Mouse (Mus musculus): Measurements from ENCODE around the gene Fam50a. TPM values are rescaled to one million over a fixed set of nuclear protein-coding genes. Genes with fewer than 3 reads are reported as not detected.
A peak's percentile ranks its signal among the peaks of the same experiment; 100 is the strongest.

Fam50a gene
- polyA plus RNA-seq, 1 experiment from 2014 or later, result 28.8 TPM

DNA sequence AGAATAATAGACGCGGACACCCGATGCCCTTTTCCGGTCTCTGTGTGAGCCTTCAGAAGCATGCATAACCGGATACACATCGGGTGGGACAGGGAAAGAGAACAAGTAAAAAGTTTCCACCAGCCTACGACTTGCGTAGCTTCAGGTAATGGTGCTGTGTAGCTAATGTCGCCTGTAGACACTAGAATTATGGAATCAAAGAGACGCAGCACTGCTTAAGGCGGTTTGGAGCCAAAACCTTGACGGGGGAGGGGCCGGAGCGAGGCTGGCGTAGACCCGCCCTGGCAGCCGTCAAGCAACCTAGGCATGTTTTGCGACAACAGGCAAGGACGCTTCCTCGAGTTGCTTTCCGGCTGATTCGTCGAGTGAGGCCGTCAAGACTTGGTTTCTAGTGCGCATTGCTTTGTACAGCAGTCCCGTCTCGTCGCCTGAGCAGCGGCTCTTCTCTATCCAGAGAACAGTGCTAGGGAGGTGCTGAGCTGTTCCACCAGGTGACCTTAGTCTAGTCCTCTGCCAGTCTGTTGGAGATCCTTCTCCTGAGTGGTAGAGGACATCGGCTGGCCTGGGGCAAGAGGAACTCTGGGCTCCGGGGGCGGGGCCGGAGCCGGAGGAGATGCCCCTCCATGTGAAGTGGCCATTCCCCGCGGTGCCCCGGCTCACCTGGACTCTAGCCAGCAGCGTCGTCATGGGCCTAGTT, 30.3 kb upstream of the Fam50a start:
- peak overlapping the region; percentile 95 for H3K27ac ChIP-seq (replicated peaks)
- peak; percentile 54 for ATAC-seq (ENCODE audit: insufficient read depth)
- no peaks in the 10 kb centered on the region for H3K27me3 ChIP-seq

DNA sequence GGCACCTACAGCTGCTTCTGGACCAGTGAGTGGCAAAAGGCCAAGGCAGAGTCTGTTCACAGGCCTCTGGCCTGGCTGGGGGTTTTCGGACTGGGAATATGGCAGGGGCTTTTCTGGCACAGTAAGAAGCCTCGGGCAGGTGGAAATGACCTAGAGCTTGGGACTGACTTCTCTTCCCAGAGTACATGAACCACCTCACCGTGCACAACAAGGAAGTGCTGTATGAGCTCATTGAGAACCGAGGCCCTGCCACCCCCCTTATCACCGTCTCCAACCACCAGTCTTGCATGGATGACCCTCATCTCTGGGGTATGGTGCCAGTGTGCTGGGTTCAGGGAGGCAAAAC, 29.8 kb upstream of the Fam50a start:
- Histone ChIP-seq H3K4me3 (replicated peaks) (peak overlapping the region; percentile 66), H3K27me3 (no peaks in the 10 kb centered on the region), H3K4me2 (peak overlapping the region; percentile 83), H3K9me3 (replicated peaks) (no peaks in the 10 kb centered on the region), H3K4me1 (replicated peaks) (peaks cover 35% of the 10 kb centered on the region), H3K9ac (peak overlapping the region; percentile 74), H3K36me3 (replicated peaks) (no peaks in the 10 kb centered on the region), H3K27ac (replicated peaks) (peak overlapping the region; percentile 95)
- ATAC-seq (ENCODE audit: insufficient read depth), result no peak
- 22% methylated on average over 5 of the region's 5 CpGs for WGBS (ENCODE audit: insufficient replicate concordance)

More for the DNA sequence above, 30.3 kb upstream of the Fam50a start:
- no peaks in the 10 kb centered on the region for H3K9me3 ChIP-seq (replicated peaks)
- WGBS (ENCODE audit: insufficient replicate concordance), result 19% methylated on average over 39 of the region's 39 CpGs
- H3K4me2 ChIP-seq, result peak overlapping the region; percentile 83
- H3K4me1 ChIP-seq (replicated peaks), result peaks cover 35% of the 10 kb centered on the region
- no peaks in the 10 kb centered on the region for H3K36me3 ChIP-seq (replicated peaks)
- peak overlapping the region; percentile 74 for H3K9ac ChIP-seq
- H3K4me3 ChIP-seq (replicated peaks), result peak overlapping the region; percentile 66

DNA sequence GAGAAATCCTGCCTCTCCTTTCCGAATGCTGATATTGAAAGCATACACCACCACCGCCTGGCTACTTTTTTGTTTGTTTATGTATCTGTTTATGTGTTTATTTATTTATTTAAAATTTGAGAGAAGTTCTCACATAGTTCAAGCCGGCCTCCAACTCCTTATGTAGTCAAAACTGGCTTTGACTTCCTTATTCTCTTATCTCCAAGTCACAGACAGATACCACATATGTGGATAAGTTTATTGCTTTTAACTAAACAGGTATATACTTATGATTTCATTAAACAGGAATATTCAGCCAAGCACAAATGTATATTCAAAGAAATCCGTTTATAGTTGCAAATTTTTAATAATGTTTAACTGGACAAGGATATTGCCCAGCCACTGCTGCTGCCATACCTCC, 19.4 kb upstream of the Fam50a start:
- Histone ChIP-seq H3K9me3 (replicated peaks) (no peaks in the 10 kb centered on the region), H3K36me3 (replicated peaks) (0 out of 2 replicates have a peak, but pooled peaks cover 11% of the 10 kb centered on the region), H3K27ac (replicated peaks) (no peak overlapping the region), H3K27me3 (no peaks in the 10 kb centered on the region), H3K4me3 (replicated peaks) (no peak overlapping the region), H3K4me2 (no peak overlapping the region), H3K4me1 (replicated peaks) (peaks cover 7% of the 10 kb centered on the region; the same call in 1 of the 2 replicates), H3K9ac (no peak overlapping the region)
- no peak for ATAC-seq (ENCODE audit: insufficient read depth)
- WGBS (ENCODE audit: insufficient replicate concordance), result 37% methylated on average over 4 of the region's 4 CpGs

DNA sequence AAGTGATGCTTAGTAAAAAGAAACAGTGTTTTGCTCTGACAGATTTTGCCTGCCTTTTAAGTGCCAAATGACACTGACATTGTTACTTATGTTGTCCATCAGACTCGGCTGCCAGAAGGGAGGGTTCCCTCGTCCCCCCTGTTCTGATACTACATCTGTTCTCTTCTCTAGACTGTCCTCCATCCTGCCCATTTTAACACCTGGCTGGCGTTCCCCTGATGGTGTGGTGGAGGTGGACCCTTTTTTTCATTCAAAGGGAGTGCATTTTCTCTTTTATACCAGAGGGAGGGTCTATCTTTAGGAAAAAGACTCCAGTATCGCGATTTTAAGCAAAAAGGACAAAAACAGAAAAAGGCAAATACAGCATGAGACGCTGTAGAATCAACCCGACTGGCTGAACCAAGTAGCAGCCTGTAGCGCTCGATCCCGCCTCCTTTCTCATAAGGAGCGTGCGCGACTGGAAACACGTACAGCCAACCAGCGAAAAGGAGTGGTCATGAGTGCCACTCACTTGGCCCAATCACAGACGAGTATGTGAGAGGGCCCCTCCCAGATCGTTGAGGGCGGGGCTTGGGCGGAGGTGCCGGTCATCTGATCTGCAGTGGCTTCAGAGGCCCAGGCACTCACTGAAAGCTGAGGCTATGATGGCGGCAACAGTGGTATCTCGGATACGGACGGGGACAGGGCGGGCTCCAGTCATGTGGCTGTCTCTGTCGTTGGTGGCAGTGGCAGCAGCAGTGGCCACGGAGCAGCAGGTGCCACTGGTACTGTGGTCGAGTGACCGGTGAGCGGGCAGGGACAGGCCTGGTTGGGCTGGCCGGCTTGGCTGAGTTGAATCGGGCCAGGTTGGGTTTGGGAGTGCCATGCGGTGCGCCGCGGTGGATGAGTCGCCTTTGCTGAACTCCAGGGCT, 16.0 kb upstream of the Fam50a start, which contains the start of gene Atp6ap1:
Atp6ap1 (plus strand) TSS at position 560 of the 911 bp plus-strand sequence.
- peak within 1 kb of the TSS; percentile 85 for H3K27ac ChIP-seq (replicated peaks)
- WGBS (ENCODE audit: insufficient replicate concordance), result 15% methylated on average over 37 of the region's 37 CpGs
- H3K9me3 ChIP-seq (replicated peaks), result no peaks in the 10 kb centered on the region
- peak within 1 kb of the TSS; percentile 79 for H3K9ac ChIP-seq
- ATAC-seq (ENCODE audit: insufficient read depth), result peak; percentile 94
- peaks cover 20% of the 10 kb centered on the region for H3K36me3 ChIP-seq (replicated peaks)
- H3K27me3 ChIP-seq, result no peaks in the 10 kb centered on the region
- peaks cover 15% of the 10 kb centered on the region for H3K4me1 ChIP-seq (replicated peaks)
- H3K4me3 ChIP-seq (replicated peaks), result peak within 1 kb of the TSS; percentile 74
- H3K4me2 ChIP-seq, result peak within 1 kb of the TSS; percentile 77

DNA sequence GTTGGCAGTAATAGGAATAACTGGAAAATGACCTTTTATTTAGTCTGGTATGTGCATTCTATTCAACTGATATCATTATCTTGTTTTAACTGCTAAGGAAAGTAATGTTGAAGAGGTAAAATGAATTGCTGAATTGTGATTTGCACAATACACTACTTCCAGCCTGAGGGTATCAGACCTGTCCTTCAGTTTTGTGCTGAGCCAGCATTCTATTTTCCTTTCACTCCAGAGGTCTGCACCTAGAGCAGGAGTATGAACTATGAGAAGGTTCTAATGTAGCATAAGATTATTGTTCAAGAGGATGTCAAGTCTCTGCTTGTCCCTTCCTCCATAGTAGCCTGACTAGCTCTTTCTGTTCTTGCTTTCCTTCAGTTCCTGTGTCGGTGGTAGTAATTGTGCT, 14.5 kb upstream of the Fam50a start:
- Histone ChIP-seq H3K9ac (no peak overlapping the region), H3K4me3 (replicated peaks) (peak overlapping the region; percentile 10; the same call in 1 of the 2 replicates), H3K27me3 (no peaks in the 10 kb centered on the region), H3K4me2 (peak overlapping the region; percentile 55), H3K4me1 (replicated peaks) (peaks cover 15% of the 10 kb centered on the region), H3K9me3 (replicated peaks) (no peaks in the 10 kb centered on the region), H3K27ac (replicated peaks) (no peak overlapping the region; the same call in 1 of the 2 replicates), H3K36me3 (replicated peaks) (peaks cover 36% of the 10 kb centered on the region)
- no peak for ATAC-seq (ENCODE audit: insufficient read depth)
- 44% methylated on average over 1 of the region's 1 CpGs for WGBS (ENCODE audit: insufficient replicate concordance)

DNA sequence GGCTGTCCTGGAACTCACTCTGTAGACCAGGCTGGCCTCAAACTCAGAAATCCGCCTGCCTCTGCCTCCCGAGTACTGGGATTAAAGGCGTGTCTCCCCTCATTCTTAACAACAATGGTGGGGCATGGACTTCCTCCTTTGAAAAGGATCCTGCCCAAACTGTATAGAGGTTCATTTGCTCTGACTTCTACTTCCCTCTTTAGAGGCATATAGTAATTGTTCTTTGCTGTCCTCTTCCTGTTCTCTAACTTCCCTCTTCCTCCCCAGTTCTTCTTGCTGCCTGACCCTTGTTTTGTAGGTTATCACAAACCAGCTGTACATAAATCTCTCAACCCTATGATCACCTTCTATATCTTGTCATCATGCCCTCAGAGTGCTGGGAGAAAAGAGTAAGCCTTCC, 13.1 kb upstream of the Fam50a start:
- no peak for ATAC-seq (ENCODE audit: insufficient read depth)
- 56% methylated on average over 3 of the region's 3 CpGs for WGBS (ENCODE audit: insufficient replicate concordance)
- H3K4me2 ChIP-seq, result no peak overlapping the region
- no peak overlapping the region for H3K4me3 ChIP-seq (replicated peaks)
- peaks cover 22% of the 10 kb centered on the region for H3K4me1 ChIP-seq (replicated peaks)
- peak overlapping the region; percentile 51; the same call in 1 of the 2 replicates for H3K27ac ChIP-seq (replicated peaks)
- no peaks in the 10 kb centered on the region for H3K9me3 ChIP-seq (replicated peaks)
- no peaks in the 10 kb centered on the region for H3K27me3 ChIP-seq
- no peak overlapping the region for H3K9ac ChIP-seq
- peaks cover 47% of the 10 kb centered on the region for H3K36me3 ChIP-seq (replicated peaks)

DNA sequence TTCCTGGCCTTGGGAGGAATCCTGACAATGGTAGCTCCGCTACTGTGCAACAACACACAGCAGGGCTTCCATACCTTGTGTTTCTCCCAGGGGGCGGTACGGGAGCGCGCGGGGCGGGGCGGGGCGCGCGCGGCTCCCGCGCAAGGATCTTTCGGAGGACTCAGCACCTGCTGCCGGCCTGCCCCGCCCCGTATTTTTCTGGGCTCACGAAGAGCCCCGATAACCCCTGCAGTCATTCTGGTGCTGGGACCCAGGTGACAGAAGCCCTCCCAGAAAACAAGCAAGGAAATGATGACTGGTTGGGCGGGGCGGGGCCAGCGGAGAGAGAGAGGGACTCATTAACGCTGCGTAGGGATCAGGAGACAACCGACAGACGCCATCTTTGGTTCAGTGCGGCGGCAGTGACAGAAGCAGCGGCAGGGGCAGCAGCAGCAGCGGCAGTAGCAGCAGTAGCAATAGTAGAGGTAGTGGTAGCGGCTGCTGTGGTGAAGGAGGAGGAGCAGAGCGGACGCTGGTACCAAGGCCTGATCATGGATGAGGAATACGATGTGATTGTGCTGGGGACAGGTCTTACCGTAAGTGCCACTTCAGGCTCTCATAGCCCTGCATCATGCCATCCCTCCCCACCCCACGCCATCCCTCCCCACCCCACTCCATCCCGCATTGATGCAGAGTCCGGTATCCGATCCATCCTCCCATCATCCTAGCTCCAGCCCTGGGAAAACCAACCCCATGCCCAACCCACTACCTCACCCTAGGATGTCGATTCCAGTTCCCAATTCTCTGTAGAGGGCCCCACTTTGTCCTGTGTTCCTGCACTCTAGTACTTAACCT, 7.7 kb upstream of the Fam50a start, which contains the start of gene Gdi1:
Gdi1 (plus strand) TSS at position 132 of the 834 bp plus-strand sequence.
- no peaks in the 10 kb centered on the region for H3K9me3 ChIP-seq (replicated peaks)
- H3K4me3 ChIP-seq (replicated peaks), result peak within 1 kb of the TSS; percentile 73
- ATAC-seq (ENCODE audit: insufficient read depth), result peak; percentile 86
- H3K36me3 ChIP-seq (replicated peaks), result peaks cover 82% of the 10 kb centered on the region
- H3K27ac ChIP-seq (replicated peaks), result peak within 1 kb of the TSS; percentile 89
- 9% methylated on average over 41 of the region's 41 CpGs for WGBS (ENCODE audit: insufficient replicate concordance)
- no peaks in the 10 kb centered on the region for H3K27me3 ChIP-seq
- peak within 1 kb of the TSS; percentile 74 for H3K4me2 ChIP-seq
- H3K4me1 ChIP-seq (replicated peaks), result peaks cover 19% of the 10 kb centered on the region
- peak within 1 kb of the TSS; percentile 71 for H3K9ac ChIP-seq

DNA sequence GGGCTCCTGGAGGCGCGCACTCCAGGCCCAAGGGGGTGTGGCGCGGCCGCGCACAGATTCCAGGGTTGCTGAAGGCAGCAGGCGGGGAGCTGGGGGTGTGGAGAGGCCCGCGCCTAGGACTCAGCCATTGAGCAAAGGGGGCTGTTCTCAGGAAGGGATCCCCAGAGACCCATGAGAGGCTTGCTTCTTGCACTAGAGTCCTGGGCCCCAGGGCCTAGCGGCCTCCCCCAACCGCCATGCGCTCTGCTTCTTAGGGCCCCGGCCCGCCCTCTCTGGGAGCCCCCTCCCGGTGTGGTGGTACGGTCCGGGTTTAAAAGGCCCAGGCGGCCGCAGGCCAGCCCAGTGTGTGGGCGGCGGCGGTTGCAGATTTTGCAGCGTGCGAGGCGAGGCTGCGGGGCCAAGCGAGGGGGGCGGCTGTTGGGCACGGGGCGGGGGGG, 15.9 kb downstream of the Fam50a start, which contains the start of gene Plxna3:
Plxna3 (plus strand) TSS at position 342 of the 437 bp plus-strand sequence.
- ATAC-seq (ENCODE audit: insufficient read depth), result peak; percentile 90
- no peaks in the 10 kb centered on the region for H3K9me3 ChIP-seq (replicated peaks)
- no peak within 1 kb of the TSS for H3K9ac ChIP-seq
- peak within 1 kb of the TSS; percentile 51 for H3K4me3 ChIP-seq (replicated peaks)
- peak within 1 kb of the TSS; percentile 73 for H3K4me2 ChIP-seq
- H3K36me3 ChIP-seq (replicated peaks), result no peaks in the 10 kb centered on the region
- H3K27ac ChIP-seq (replicated peaks), result no peak within 1 kb of the TSS
- H3K4me1 ChIP-seq (replicated peaks), result peaks cover 14% of the 10 kb centered on the region
- 16% methylated on average over 29 of the region's 30 CpGs for WGBS (ENCODE audit: insufficient replicate concordance)
- H3K27me3 ChIP-seq, result no peaks in the 10 kb centered on the region

DNA sequence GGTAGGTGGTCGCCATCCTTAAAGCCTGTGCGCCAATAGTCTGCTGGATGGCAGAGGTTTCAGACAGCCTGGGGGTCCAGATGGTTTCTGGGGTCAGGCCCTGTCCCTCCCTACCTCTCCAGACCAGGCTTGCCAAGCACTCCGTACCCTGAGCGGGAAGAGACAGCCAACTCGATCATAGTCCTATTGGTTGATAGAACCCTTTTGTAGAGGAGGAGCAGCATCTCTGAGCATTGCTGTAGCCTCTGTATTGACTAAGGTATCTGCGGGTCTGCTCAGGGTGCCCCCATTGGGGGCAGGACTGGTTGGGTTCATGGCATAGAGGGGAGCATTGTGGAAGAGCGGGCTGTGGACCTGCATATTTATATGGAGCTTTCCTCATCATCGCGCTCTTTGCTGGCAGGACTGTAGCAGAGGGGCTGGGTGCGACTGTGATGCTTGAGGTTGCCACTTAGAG, 16.4 kb downstream of the Fam50a start:
- no peak; the same call in 1 of the 2 replicates for ATAC-seq (ENCODE audit: insufficient read depth)
- WGBS (ENCODE audit: insufficient replicate concordance), result 19% methylated on average over 10 of the region's 10 CpGs
- H3K4me3 ChIP-seq (replicated peaks), result peak overlapping the region; percentile 51

DNA sequence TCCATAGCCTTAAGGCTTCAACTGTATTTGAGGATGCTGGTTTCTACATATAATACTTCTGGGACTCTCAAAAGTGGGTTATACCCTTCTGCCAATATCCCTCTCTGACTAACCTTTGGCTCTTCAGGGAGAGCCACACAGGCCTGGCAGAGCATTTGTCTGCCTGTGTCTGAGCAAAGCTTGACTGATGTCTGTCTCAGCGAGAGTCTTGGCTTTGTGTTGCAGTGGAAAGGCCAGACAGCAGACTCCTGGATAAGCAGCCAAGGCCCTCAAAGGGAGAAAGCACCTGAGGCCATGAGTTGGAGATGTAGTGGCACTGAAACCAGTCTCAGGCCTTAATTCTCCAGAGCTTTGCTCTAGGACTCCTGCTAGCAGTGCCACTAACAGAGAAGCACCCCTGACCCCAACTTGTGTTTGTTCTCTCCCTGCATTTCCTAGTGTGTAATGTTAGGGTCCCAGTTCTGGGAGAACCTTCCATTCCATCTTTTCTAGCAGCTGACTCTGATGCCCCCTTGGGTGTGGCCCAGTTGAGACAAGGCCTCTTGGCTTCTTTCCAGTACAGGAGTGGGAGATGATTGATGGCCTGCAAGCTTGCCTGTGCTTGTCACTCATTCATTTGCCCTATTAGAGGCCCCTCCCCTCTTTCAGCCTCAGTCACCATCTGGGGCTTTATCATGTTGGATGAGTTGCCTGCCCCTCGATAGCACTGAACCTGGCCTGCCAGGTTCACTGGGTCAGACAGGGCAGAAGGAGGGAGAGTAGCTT, 17.5 kb downstream of the Fam50a start:
- H3K4me2 ChIP-seq, result no peak overlapping the region
- no peak overlapping the region for H3K9ac ChIP-seq
- 37% methylated on average over 2 of the region's 2 CpGs for WGBS (ENCODE audit: insufficient replicate concordance)
- ATAC-seq (ENCODE audit: insufficient read depth), result no peak
- H3K4me3 ChIP-seq (replicated peaks), result no peak overlapping the region
- H3K27me3 ChIP-seq, result no peaks in the 10 kb centered on the region
- H3K9me3 ChIP-seq (replicated peaks), result no peaks in the 10 kb centered on the region
- peaks cover 14% of the 10 kb centered on the region for H3K4me1 ChIP-seq (replicated peaks)
- H3K27ac ChIP-seq (replicated peaks), result no peak overlapping the region
- no peaks in the 10 kb centered on the region for H3K36me3 ChIP-seq (replicated peaks)

More for the DNA sequence above, 16.4 kb downstream of the Fam50a start:
- Histone ChIP-seq H3K9me3 (replicated peaks) (no peaks in the 10 kb centered on the region), H3K36me3 (replicated peaks) (no peaks in the 10 kb centered on the region), H3K4me2 (peak overlapping the region; percentile 73), H3K27ac (replicated peaks) (no peak overlapping the region), H3K4me1 (replicated peaks) (peaks cover 14% of the 10 kb centered on the region), H3K9ac (no peak overlapping the region), H3K27me3 (no peaks in the 10 kb centered on the region)
